Mouse (Mus musculus) cerebellum, adult (tissue): Measurements from ENCODE around the gene Nrxn1.

Experiments
- ATAC-seq: cut with Nextera tagmentation; 2 replicates; pipeline ENCODE4 v1.9.2; 2017; ENCODE audit warnings: mild to moderate bottlenecking, moderate library complexity, mixed read lengths; ENCODE audit not compliant: insufficient number of reproducible peaks, low FRiP score, low TSS enrichment

Gene Nrxn1

GRCm38 (mm10) chr17:90011761-90012160, 1081.1 kb downstream of the Nrxn1 start:
- ATAC-seq = no peak

- ATAC-seq = peak; percentile 76
These were observed 1085.3 kb downstream of the Nrxn1 start for GRCm38 (mm10) chr17:90007438-90008109.

DNA sequence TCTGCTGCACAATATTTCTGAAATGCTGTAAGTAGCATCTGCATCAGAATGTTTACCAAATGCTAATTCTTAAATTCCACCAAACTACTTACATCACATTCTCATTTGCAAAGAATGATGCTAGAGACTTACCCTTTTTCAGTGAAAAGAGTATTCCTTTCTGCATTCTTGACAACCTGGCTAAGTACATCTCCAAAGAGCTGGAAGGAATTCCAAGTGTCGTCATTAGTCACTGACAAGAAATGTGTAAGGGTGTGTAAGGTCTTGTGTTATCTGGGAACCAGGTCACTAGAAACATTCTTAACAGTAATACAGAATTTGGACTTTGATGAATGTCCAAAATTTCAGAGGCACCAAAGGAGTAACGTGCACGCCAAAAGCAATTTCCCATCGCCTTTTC, 1102.2 kb downstream of the Nrxn1 start:
- no peak for ATAC-seq
